Mouse (Mus musculus): ENCODE data around the gene Vmn1r65. TPM values are rescaled to one million over a fixed set of nuclear protein-coding genes. Genes with fewer than 3 reads are reported as not detected.
"Not testable (repeated sequence)": the region's sequence is repeated elsewhere in the genome, so short reads cannot be mapped to it uniquely, and the experiment has no call there.

The Vmn1r65 gene
- not detected in 2 replicates for total RNA-seq (2021)
- long read RNA-seq, experiment 1 = 0 reads
- long read RNA-seq, experiment 2 = 0 reads

DNA sequence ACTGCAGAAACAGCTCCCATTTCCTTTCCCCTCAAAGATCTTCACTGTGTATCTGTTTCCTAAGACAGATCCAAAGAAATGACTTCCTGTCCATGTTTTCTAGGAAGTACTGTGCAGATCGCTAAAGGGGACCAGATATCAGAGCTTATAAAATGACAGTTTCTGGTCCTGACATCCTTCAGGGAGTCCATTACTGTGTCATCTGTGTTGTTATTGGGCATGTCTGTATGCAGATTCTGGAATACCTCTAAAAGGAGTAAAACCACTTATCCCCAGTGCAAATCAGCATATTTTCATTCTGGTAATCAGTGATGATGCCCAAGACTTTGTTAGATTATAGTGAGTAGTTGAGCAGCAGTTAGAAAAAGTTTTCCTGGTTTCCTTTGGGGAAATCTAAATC is at the start of gene Vmn1r65:
Gene Vmn1r65 (minus strand): TSS at position 101 of the 400 bp plus-strand sequence.
- DNase-seq = no peak

DNA sequence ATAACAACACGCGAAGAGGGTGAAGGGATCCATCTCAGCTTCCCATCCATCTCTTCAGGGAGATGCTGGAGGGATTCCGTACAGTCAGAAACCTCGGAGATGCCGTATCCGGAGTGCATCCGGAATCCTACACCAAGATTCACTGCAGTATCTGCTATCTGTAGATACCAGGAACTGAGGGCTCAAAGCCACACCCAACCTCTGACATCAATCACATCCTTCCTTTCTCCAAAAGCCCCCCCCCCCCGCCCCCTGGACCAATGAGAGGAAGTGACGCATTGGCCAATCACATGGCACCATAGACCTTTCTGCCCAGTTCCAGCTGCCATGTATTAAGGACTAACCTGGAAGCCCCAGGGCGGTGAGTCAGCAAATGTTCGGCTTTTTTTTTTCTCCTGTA is 34.1 kb upstream of the Vmn1r65 start, which contains the start of gene Nlrp4c:
Gene Nlrp4c (plus strand): TSS at position 301 of the 400 bp plus-strand sequence.
- DNase-seq = no peak

DNA sequence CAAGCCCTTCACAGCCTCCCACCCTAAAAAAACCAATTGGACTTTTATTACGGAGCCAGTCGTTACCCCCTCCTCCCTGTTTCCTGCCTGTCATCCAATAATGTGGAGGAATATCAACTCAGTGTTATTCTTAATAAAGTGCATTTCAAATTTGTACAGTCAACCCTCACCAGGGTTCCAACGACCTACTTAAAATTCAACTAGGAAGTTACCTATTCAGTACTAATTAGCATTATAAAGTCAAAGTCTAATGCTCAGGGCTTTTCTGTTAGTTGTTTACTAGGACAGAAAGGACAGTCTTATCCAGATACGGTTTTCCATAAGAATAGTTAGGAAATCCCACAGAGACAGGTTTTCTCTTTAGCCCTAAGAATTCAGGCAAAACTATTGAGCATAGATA is 28.4 kb downstream of the Vmn1r65 start:
- DNase-seq = not testable (repeated sequence)

DNA sequence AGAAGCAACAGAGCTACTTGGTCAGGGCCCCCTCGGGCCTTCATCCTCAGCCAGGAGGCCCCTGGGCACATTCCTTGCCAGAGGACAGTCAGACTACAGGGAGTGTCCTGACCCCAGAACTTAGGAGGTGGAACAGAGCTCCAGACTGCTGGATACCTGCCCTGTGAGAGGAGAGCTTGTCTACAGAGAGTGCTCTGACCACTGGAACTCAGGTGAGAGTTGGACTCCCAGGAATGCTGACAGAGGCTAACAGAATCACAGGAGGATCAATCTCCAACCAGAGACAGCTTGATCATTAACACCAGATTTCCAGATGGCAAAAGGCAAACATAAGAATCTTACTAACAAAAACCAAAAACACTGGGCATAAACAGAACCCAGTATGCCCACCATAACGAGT is 38.3 kb downstream of the Vmn1r65 start:
- not testable (repeated sequence) for DNase-seq

Other genes with a start within 250 kb of the Vmn1r65 start
- gene Vmn1r63, start 205.6 kb downstream of the Vmn1r65 start, total RNA-seq (2021) = not detected in 2 replicates
- not detected in 2 replicates for gene Vmn1r64, start 126.5 kb downstream of the Vmn1r65 start, total RNA-seq (2021)
- gene Nlrp4c, start 34.2 kb upstream of the Vmn1r65 start, total RNA-seq (2021) = not detected in 2 replicates
- 45.4 and 51.4 TPM in 2 replicates for gene Zfp787, start 145.0 kb upstream of the Vmn1r65 start, total RNA-seq (2021)
- 21.5 and 23.0 TPM in 2 replicates for gene Zfp444, start 161.2 kb upstream of the Vmn1r65 start, total RNA-seq (2021)
- not detected in 2 replicates for gene Galp, start 186.1 kb upstream of the Vmn1r65 start, total RNA-seq (2021)
- gene Zscan5b, start 211.3 kb upstream of the Vmn1r65 start, total RNA-seq (2021) = not detected in 2 replicates
- gene Epp13, start 241.7 kb upstream of the Vmn1r65 start, total RNA-seq (2021) = not detected in 2 replicates

Measured in adrenal gland, postnatal 14 days (tissue).